In genomic region chr2:132493184-132493583, GRCm38 (mm10) we compare ENCODE assay signal across 30 mouse cellular contexts.
"Had no signal": no experiment of that assay in that cellular context is flagged by ENCODE, and none has a peak within 500 bp of the region (broad histone marks: within the 10 kb centered on the region; RNA-seq: fewer than 3 reads in every experiment).

No protein-coding gene starts in this region.

- H3K4me1 ChIP-seq: limb, embryonic 10.5 days; limb, embryonic 12.5 days; limb, embryonic 13.5 days; limb, embryonic 15.5 days; liver, embryonic 12.5 days; liver, embryonic 13.5 days; liver, embryonic 15.5 days; lung, embryonic 15.5 days; midbrain, embryonic 10.5 days; midbrain, embryonic 12.5 days; midbrain, embryonic 13.5 days; midbrain, embryonic 15.5 days had no signal

- H3K9ac ChIP-seq: limb, embryonic 12.5 days; limb, embryonic 13.5 days; limb, embryonic 15.5 days; liver, embryonic 12.5 days; liver, embryonic 13.5 days; liver, embryonic 14.5 days; liver, embryonic 15.5 days; liver, postnatal 0 days; lung, embryonic 14.5 days; lung, embryonic 15.5 days; midbrain, embryonic 12.5 days; midbrain, embryonic 13.5 days; midbrain, embryonic 15.5 days had no signal

- H3K27me3 ChIP-seq: limb, embryonic 12.5 days; limb, embryonic 13.5 days; limb, embryonic 15.5 days; liver, embryonic 12.5 days; liver, embryonic 15.5 days; lung, embryonic 15.5 days; midbrain, embryonic 12.5 days; midbrain, embryonic 13.5 days; midbrain, embryonic 15.5 days had no signal

- H3K4me2 ChIP-seq: limb, embryonic 12.5 days; limb, embryonic 13.5 days; limb, embryonic 15.5 days; liver, embryonic 11.5 days; liver, embryonic 12.5 days; liver, embryonic 13.5 days; liver, embryonic 15.5 days; lung, embryonic 14.5 days; lung, embryonic 15.5 days; midbrain, embryonic 12.5 days; midbrain, embryonic 13.5 days; midbrain, embryonic 15.5 days had no signal

- DNase-seq: left cerebral cortex, postnatal 4 days; liver; liver, embryonic 13.5 days; liver, postnatal 0 days; lung, adult 18-20 months; lung, adult 2 months; lung, embryonic 14.5 days; lung, postnatal 10 days; lung, postnatal 14 days; lung, postnatal 36 days; lung, postnatal 4 days; midbrain, embryonic 14.5 days had no signal

- H3K36me3 ChIP-seq: limb, embryonic 10.5 days; limb, embryonic 12.5 days; limb, embryonic 13.5 days; limb, embryonic 15.5 days; liver, embryonic 12.5 days; liver, embryonic 13.5 days; liver, embryonic 15.5 days; lung, embryonic 15.5 days; midbrain, embryonic 10.5 days; midbrain, embryonic 12.5 days; midbrain, embryonic 13.5 days; midbrain, embryonic 15.5 days had no signal

- H3K27ac ChIP-seq: left cerebral cortex, adult 2 months; limb, embryonic 10.5 days; limb, embryonic 12.5 days; limb, embryonic 13.5 days; limb, embryonic 15.5 days; liver, embryonic 12.5 days; liver, embryonic 13.5 days; liver, embryonic 14.5 days; liver, embryonic 15.5 days; lung, embryonic 15.5 days; macrophage; midbrain, embryonic 10.5 days; midbrain, embryonic 12.5 days; midbrain, embryonic 13.5 days; midbrain, embryonic 15.5 days had no signal

- ATAC-seq: liver, embryonic 12.5 days; liver, postnatal 0 days; lung, postnatal 0 days; midbrain, embryonic 13.5 days; midbrain, embryonic 15.5 days had no signal

- H3K9me3 ChIP-seq: limb, embryonic 10.5 days; limb, embryonic 12.5 days; limb, embryonic 13.5 days; limb, embryonic 15.5 days; liver, embryonic 12.5 days; liver, embryonic 13.5 days; liver, embryonic 15.5 days; lung, embryonic 15.5 days; megakaryocyte, embryonic 14.5 days; midbrain, embryonic 10.5 days; midbrain, embryonic 12.5 days; midbrain, embryonic 13.5 days; midbrain, embryonic 15.5 days had no signal

- H3K4me3 ChIP-seq: left cerebral cortex, adult 2 months; limb, embryonic 10.5 days; limb, embryonic 12.5 days; limb, embryonic 13.5 days; limb, embryonic 15.5 days; liver, embryonic 12.5 days; liver, embryonic 13.5 days; liver, embryonic 15.5 days; lung, embryonic 15.5 days; megakaryocyte, embryonic 14.5 days; midbrain, embryonic 10.5 days; midbrain, embryonic 12.5 days; midbrain, embryonic 13.5 days; midbrain, embryonic 15.5 days; myocyte had no signal
